Mouse (Mus musculus): Measurements from ENCODE around the gene Acp6.

- no peak for TF ChIP-seq CTCF (IDR thresholded peaks at IDR 0.05; ENCODE audit: low read depth)
- TF ChIP-seq EP300 (IDR thresholded peaks at IDR 0.05; ENCODE audit: low read depth): no peak
Observed at GRCm38 (mm10) chr3:97172632-97173031, 14.1 kb downstream of the Acp6 start.

Measured in liver, embryonic 14.5 days (tissue).